Mouse (Mus musculus): ENCODE results near the gene Cdkn3.
"Not testable (repeated sequence)": the region's sequence is repeated elsewhere in the genome, so short reads cannot be mapped to it uniquely, and the experiment has no call there.

Gene Cdkn3

DNA sequence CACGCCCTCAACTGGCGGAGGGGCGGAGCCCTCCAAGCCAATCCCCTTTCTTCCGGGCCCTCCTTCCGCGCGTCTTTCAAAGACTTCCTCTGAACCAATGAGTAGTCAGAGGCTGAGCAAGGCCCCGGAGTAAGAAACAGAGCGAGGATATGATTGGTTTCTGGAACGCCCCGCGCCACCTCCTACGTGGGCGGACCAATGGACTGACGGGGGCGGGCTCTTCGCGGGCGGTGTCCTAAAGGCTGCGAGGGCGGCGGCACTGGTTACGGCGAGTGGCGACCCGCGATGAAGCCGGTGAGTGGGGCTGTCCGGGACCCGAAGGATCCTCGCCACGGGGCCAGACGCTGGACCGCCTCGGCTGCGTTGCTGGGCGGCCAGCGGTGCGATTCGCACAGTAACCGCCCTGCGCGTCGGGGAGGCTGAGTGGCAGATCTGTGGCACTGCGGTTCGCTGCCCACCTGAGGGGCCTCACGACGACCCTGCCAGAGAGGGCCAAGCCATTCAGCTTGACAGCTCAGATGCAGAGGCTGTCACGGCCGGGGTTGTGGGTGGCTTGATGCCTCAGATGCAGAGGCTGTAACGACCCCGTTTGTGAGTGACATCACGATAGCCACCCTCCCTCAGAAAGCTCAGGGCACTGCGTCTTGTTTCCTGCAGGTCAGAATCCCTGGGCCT, at the start of gene Cdkn3:
TSS of gene Cdkn3 (plus strand) at position 187 of the 675 bp plus-strand sequence.
- DNase-seq (ENCODE audit: extremely low read depth, insufficient read length, low spot score), result peak; percentile 99

GRCm38 (mm10) chr14:46718483-46718922, 41.8 kb upstream of the Cdkn3 start:
- DNase-seq (ENCODE audit: extremely low read depth, insufficient read length, low spot score), result no peak

DNA sequence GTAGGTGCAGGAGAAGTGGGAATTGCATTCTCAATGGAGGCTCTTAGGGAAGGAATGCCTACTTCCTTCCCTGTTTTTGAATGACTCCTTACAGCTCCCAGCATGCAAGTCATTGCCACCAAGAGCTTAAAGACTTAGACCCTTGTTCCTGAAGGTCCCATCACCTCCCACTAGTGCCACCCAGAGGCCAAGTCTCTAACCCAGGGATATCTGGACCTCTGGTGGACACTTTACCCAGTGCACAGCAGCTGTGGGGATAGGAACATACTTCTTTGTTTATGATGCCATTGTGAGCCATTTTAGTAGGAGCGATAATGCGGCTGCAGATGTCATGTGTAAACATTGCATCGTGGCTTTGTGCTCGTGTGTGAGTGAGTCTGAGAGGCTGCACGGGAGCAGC, 38.3 kb upstream of the Cdkn3 start:
- DNase-seq (ENCODE audit: extremely low read depth, insufficient read length, low spot score), result peak; percentile 30

DNA sequence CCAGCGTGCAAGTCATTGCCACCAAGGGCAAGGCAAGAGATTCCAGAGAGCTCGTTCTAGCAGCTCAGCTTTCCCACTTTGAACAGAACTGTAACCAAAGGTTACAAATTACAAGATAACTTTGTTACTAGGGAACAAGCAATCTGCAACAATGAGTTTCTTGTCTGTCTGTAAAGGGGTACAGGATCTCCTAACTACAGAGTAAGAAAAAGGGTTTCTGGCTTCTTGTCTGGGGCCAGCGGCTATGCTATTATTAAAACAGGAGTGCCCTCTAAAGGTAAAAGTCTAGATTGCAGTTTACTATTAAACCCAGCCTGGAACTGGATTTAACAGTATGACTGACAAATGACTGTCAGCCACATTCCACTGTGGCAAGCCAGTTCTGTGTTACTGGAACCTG, 36.5 kb upstream of the Cdkn3 start:
- DNase-seq (ENCODE audit: extremely low read depth, insufficient read length, low spot score), result peak; percentile 28

DNA sequence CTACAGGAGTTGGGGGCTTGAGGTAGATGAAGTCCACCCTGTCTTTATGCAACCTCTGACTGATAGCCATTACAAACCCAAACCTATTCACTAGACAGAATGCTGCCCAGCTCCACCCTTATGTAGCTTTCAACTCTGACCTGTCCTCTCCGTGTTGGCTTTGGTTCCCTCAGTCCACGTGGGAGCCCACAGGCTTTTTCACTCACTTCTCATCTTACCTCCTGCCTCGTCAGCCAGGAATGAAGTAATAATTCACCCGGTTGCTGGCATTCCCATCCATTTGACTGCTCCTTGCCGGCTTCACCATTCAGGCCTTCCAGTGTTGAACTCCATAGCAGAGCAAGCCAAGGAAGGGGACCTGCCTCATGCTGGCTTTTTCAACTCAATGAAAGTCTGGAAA, 35.4 kb upstream of the Cdkn3 start:
- DNase-seq (ENCODE audit: extremely low read depth, insufficient read length, low spot score), result no peak

- no peak for DNase-seq (ENCODE audit: extremely low read depth, insufficient read length, low spot score)
Measured at GRCm38 (mm10) chr14:46725743-46726142, 34.6 kb upstream of the Cdkn3 start.

DNA sequence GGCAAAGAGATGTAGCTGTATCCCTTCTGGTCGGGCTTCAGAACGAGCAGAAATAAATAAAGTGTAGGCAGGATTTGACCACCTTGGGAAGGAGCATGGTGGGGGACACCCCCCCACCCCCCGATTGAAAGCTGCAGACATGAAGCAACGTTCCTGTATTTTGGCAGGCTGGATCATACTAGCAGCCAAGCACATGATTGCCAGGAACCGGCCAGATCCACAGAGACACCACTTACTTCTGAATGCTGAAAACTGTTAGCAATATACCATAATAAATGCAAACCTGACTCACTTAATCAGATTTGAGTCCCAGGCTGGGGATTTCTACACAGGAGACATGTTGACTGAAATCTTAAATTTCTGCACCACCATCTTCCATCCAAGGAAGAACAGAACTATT, 26.1 kb upstream of the Cdkn3 start:
- no peak for DNase-seq (ENCODE audit: extremely low read depth, insufficient read length, low spot score)

DNA sequence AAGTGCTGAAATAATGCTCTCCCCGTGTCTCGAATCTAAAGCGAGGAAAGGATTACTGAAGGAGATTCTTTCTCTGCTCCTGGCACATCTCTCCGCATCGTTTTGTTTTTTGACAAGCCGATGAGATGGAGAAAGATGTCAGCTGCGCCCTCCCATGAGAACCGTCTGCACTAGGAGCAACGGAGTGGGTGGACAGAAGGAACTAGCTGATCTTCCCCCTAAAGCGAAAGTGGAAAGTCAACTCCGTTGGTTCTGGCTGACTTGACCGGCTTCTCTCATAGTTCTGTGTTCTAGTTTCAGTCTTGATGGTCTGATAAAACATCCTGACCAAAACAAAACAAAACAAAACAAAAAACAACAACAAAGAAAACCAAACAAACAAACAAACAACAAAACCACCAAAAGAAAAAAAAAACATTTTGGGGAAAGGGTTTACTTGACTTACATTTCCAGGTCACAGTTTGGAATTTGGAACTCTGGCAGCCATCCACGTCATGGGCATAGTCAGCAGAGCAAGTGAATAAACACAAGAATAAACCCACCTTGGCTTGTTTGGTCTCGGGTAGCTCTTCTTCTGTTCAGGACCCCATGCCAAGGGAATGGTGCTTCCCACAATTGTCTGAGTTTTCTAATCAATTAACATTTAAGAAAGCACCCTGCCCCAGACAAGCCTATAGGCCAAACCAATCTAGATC, 25.4 kb upstream of the Cdkn3 start:
- no peak for DNase-seq (ENCODE audit: extremely low read depth, insufficient read length, low spot score)

- no peak for DNase-seq (ENCODE audit: extremely low read depth, insufficient read length, low spot score)
Measured at GRCm38 (mm10) chr14:46736366-46736765, 24.0 kb upstream of the Cdkn3 start.

DNA sequence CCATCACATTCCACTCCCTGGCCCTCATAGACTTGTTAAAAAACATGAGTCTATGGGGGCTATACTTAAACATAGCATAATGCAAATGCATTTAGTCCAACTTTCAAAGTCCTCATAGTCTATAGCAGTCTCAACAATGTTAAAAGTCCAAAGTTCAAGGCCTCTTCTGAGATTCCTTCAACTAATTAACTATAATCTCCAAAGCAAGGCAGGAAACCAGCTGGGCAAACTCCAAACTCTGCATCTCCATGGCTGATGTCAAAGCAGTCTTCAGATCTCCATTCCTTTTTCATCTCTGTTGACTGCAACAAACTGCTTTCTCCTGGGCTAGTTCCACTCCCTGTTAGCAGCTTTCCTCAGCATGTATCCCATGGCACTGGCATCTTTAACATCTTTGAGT, 23.0 kb upstream of the Cdkn3 start:
- DNase-seq (ENCODE audit: extremely low read depth, insufficient read length, low spot score), result not testable (repeated sequence)

DNA sequence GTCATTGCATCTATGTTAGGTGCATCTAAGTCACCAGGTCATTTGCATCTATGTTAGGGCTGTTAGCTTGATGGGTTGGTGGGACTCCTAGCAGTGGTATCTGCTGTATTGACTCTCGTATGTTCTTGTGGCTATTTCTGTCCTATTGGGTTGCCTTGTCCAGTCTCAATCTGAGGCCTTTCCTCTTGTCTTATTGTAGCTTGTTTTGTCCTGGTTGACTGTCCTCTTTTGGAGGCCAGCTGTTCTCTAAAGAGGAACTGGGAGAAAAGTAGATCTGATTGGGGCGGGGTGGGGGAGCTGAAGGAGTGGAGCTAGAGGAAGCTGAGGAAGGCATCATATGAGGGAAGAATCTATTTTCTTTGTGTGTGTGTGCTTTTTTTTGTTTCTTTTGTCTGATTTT, 17.7 kb upstream of the Cdkn3 start:
- DNase-seq (ENCODE audit: extremely low read depth, insufficient read length, low spot score), result no peak

DNA sequence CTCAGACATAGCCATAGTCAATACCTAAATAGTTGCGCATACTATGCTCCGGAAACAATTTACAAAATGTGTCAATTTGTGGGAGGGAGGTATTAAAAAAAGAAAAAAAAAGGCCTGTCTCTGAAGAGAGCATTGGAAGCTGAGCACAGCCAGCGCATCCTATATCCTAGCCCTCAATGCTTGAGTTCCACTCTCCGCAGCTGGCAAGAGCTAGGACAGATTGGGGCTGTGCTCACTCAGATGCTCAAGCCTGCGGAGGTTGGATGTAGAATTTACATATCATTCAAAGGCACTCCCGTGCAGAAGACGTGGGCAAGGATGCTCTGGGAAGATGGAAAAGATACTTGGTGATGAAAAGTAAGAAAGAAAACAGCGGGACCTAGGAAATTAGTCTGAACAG, 14.9 kb upstream of the Cdkn3 start:
- DNase-seq (ENCODE audit: extremely low read depth, insufficient read length, low spot score), result no peak

- DNase-seq (ENCODE audit: extremely low read depth, insufficient read length, low spot score), result not testable (repeated sequence)
Measured at GRCm38 (mm10) chr14:46754371-46754770, 6.0 kb upstream of the Cdkn3 start.

GRCm38 (mm10) chr14:46755851-46756250, 4.5 kb upstream of the Cdkn3 start:
- no peak for DNase-seq (ENCODE audit: extremely low read depth, insufficient read length, low spot score)

- DNase-seq (ENCODE audit: extremely low read depth, insufficient read length, low spot score), result no peak
Measured at GRCm38 (mm10) chr14:46757736-46758135, 2.6 kb upstream of the Cdkn3 start.

- no peak for DNase-seq (ENCODE audit: extremely low read depth, insufficient read length, low spot score)
Measured at GRCm38 (mm10) chr14:46759970-46760354, 379 bp upstream of the Cdkn3 start.

DNA sequence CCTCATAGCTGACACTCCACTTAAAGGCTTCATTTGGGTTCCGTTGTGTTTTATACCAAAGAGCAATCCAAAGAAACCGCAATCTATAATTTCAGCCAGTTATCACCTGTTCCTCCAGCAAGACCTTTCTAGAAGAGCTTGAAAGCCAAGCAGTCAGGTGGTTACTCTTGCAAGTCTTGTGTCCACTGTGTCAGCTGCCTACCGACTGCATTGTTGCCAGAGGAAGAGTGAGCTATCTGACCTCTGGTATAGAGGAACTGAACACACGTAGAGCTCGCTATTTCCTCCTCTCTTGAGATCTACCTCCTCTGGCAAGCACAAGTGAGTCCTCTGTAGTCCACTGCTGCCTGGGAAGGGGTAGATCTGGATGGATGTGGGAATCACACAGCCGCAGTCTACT, 845 bp downstream of the Cdkn3 start:
- DNase-seq (ENCODE audit: extremely low read depth, insufficient read length, low spot score), result no peak

- no peak for DNase-seq (ENCODE audit: extremely low read depth, insufficient read length, low spot score)
Measured at GRCm38 (mm10) chr14:46767116-46767515, 6.8 kb downstream of the Cdkn3 start.

DNA sequence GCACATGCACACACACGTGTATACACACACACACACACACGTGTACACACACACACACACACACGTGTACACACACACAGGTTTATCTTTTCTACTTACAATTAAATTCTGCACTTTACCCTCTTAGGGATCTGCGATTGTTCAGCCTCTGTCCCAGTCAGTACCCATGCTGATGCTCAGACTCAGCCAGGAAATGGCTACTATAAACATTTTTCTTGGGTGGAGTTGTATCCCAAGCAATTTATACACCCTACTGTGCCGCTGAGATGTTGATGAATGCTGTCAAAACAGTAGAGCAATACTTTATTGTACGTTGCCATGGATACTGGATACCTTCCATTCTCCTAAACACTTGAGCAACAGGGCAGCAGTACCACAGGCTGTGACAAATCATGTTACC, 9.7 kb downstream of the Cdkn3 start:
- DNase-seq (ENCODE audit: extremely low read depth, insufficient read length, low spot score), result no peak

- DNase-seq (ENCODE audit: extremely low read depth, insufficient read length, low spot score), result no peak
Measured at GRCm38 (mm10) chr14:46778756-46779155, 18.4 kb downstream of the Cdkn3 start.

GRCm38 (mm10) chr14:46779217-46779616, 18.9 kb downstream of the Cdkn3 start:
- no peak for DNase-seq (ENCODE audit: extremely low read depth, insufficient read length, low spot score)

DNA sequence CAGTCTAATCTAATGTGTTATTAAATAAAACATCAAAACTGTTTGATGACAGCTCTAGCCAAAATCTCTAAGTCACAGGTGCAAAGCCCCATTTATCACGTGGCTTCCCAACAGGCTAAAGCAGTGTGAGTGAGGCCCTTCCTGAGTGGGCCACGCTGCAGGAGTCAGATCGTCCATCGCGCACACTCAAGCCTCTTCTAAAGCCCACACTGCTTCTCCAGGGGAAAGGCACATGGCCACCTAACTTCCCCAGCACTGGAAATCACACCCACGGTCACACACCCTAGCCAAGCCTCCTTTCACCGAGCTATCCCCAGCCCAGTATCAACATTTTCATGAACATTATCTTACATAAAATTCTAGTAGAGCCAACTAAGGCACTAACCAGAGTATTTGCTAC, 20.7 kb downstream of the Cdkn3 start:
- DNase-seq (ENCODE audit: extremely low read depth, insufficient read length, low spot score), result no peak

Data from 3134 (cell line).